Mouse (Mus musculus) lung, postnatal 36 days (tissue): ENCODE data around the gene Masp2.

Experiments used
- DNase-seq: peaks from one replicate; pipeline ENCODE4 v3.0.0; 2022; ENCODE audit warnings: mixed read lengths

Masp2 gene

DNA sequence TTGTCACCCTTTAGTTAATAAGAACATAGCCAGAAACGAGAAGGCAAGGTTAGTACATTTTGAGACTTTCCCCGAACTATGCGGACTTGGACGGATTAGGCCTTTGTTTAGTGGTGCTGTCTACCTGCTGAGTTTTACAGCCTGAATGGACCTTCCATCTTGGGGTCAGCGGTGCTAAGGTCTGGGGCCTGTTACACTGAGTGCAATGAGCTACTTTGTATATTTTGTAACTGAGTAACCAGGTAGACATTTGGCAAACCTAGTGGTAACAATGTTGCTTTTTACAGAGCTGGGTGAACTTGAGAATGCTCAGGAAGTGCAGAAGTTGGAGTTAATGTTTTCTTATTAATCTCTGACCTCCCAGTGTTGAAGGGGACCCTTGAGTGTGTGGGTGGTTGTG is 38.8 kb downstream of the Masp2 start:
- DNase-seq: no peak

DNA sequence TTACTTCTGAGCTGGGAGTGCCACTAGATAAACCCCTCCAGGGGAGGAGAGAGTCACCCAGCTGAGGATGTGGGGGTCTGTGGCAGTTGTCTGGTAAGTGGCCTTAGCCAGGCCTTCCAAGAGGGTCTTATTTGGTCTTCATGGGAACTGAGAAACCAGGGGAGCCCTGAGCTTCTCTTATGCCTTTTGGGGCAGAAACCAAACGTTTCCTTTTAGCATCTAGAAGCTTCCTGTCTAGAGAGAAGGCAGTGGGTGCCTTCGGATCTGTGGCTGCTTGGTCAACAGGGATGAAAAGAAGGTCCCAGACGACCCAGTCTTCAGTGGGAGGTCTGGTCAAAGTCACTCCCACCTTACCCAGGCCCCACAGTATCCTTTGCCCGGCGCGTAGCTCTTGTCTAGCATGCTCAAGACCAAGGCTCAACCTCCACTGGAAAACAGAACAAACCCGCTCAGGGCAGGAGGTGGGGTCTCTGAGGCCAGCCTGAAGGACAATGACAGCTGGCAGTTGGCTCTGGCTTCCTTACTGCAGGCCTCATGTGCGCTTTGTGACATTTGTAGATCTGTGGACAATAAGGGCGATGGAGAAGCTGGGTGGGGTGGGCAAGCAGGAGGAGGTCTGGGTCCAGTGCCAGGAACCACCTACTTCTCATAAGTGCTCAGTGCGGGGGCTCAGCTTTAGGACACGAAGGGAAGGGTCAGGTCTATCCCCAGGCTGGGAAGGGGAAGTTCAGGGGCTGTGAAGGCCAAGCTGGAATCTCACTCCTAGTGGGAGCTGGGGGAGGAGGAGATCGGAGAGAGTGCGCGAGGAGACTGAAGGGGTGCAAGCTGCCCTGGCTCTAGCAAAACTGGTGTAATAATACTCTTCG is 41.2 kb downstream of the Masp2 start, which contains the start of gene Gm572:
Gene Gm572, plus strand, starts transcription at position 27 of the 866 bp plus-strand sequence.
- DNase-seq: no peak

DNA sequence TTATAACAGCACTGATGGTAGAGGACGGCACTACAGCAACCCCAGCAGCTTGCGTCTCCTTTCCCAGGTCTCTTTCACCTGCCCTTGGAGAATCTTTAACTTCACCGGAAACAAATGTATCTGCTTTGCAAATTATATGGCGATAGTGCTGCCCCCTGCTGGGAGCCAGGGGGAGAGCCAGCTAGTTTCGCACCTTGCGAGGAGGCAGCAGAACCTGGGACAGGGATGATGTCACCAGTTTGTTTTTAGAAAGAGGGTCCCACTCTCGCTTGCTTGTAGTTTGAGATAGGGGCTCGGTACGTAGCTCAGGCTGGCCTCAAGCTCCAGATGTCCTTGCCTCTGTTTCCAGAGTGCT is 41.8 kb downstream of the Masp2 start:
- DNase-seq: peak; percentile 78

GRCm38 (mm10) chr4:148644926-148645325 is 42.6 kb downstream of the Masp2 start:
- no peak for DNase-seq

- DNase-seq: no peak
Measured at GRCm38 (mm10) chr4:148646616-148647015, 44.3 kb downstream of the Masp2 start.

- peak; percentile 24 for DNase-seq
Measured at GRCm38 (mm10) chr4:148649309-148649708, 47.0 kb downstream of the Masp2 start.

DNA sequence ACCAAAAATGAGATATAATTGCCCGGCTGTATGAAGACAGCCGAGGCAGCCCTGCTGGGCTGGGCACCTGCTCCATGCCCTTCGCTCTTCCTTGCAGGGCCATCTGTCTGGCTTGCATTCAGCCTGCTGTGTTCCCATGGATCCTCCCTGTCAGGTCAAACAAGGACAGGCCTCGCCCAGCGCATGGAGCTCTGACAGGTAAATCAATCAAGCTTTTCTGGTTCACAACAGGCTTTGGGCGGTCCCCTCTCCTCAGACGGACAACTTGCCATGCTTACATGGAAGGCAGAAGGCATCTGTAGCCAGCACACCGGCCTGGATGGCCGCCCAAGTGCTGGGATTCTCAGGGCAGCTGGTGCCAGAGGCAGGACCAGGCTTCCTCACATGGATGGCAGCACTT is 48.7 kb downstream of the Masp2 start:
- no peak for DNase-seq

DNA sequence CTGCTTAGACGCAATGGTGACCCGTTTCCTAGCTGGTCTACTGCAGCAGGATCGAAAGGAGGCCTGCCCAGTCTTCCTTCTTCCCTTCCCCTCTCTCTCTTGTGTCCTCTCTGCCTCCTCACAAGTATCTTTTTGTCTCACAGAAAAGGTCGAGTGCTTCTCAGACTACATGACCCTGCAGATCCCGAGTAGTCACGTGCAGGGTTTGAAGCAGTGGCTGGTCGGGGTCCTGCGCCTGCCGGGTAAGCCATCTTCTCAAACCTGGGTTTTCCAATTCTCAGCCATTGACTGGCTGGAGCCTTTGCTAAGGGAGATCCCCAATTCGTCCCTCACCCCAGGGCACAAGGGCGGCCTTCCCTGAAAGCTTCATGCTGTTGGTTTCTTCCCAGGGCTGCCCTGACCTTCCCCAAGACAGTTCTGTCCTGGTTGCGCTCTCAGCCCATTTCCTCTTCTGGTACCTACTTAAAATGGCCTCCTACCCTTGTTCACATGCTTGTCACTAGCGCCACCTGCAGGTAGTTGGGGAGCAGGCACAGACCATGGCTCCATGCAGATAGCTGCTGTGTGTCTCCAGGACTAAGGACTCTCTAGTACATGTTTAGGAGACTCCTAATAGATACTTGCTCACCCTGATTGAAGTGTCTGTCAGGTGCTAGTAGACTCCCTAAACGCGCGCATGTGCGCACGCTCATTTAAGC is 52.5 kb downstream of the Masp2 start:
- peak; percentile 72 for DNase-seq

DNA sequence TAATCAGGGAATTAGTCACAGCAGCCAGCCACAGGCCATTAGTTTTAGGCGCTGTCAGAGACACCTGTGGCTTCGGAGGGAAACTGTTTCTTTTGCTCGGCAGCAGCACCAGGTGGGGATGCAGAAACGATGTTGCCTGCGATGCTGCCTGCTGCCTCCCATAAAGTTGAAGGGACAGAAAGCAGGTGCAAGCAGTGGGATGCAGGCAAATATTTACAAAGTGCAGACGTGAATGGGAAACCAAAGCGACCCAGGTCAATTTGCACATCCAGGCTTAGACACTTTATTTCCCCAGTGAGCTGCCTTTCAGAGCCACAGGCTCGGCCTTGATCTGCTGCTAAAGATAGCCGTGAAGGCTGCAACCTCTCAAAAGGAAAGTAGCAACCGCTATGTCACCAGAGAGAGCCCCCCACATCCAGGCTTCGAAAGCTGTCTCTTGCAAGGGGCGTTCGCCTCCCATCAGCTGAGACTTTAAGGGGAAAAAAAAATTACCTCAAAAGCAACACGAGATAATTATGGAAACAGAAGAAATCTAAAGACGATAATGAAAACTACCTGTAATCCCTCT is 54.4 kb downstream of the Masp2 start:
- DNase-seq: no peak

DNA sequence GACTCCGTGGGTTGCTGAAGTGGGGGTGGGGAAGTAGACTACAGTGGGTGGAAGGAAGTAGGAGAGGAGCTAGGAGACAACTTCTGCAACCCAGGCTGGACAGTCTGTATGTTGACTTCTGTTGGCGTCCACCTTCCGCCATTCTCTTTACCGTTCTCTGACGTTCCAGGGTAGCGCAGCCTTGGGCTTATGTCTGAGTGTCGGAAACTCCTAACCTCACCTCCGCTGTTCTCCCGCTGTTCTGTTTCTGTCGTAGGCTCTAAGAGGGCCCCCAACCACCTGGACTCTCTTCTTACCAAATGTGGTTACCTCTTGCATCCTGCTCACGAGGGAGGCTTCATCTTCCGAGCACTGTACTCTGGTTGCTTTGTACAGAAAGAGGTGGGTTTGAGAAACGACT is 55.4 kb downstream of the Masp2 start:
- DNase-seq: no peak

DNA sequence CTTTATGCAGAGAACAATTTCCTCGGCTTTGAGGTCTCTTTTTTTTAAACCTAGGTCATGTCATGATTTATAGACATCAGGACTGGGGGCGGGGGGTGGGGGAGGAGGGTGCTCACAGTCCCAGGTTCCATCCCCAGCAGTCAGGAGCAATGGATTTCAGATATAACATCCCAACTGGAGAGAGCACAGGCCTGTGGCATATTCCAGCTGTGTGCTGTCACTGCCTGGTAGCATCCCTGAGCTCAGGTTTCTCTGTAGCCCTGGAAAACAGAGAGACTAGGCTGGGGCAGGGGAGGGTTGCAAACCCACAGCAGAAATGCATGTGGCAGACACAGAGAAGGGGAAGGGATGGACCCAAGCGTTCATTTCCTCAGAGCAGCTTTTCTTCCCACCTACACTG is 57.8 kb downstream of the Masp2 start:
- no peak for DNase-seq

DNA sequence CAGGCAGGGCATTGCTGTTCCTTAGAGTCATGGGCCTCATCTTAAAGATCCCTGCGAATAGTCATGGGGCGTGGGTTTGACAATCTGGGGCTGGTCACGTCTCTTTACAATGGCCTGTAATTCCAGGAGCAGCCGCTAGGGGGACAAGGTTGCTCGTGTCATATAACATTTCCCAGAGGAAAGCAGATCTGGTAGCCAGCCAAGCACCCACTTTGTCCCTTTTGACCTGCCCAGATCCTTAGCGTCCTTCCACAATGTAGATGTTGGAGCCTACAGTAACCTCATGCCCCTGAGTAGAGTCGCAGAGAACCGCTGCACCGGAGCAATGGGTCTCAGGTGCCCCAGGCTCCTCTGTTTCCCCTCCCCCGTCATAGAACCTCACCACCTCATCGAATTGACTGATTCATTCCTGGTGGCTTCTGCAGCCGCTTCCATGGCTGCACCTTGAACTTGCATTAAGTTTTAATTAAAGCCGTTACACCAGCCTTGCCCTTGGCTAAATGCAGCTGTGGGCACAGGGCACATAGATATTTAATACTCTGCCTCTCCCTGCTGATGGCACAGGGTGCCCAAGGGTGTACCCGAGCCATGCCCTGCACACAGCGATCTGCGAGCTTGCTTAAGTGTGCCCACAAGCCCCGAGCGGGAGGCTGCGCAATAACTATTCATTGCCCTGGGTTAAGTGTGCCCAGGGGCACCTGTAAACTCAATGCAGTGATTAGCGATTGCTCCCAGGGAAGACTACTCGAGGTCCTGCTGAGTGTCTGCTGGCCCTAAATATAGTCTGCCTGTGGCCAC is 60.0 kb downstream of the Masp2 start:
- DNase-seq: peak; percentile 91

GRCm38 (mm10) chr4:148663326-148663725 is 61.0 kb downstream of the Masp2 start:
- no peak for DNase-seq

- DNase-seq: no peak
Measured at GRCm38 (mm10) chr4:148664021-148664420, 61.7 kb downstream of the Masp2 start.
